Mouse (Mus musculus) lung, postnatal 0 days (tissue): ENCODE measurements at regions not wholly inside any gene's neighbourhood (a gene's known extent, or its start where the extent isn't known, plus 50 kb on each side); places are given as distances from the start of the nearest gene placed in this dataset.
A peak's percentile ranks its signal among the peaks of the same experiment; 100 is the strongest.

Experiments used
- ATAC-seq: fragments of 200-750 bp; cut with Nextera tagmentation; 2 replicates; pipeline ENCODE4 v1.8.0; 2017; ENCODE audit warnings: moderate library complexity
- DNase-seq: peaks from one replicate; pipeline ENCODE4 v3.0.0-alpha.2; 2016; ENCODE audit warnings: low spot score
- H3K27ac ChIP-seq: fragments of 300-500 bp; sonication (generic); 2 replicates; pipeline ENCODE4 v1.5.1; 2014; ENCODE audit warnings: antibody characterized with exemption, mild to moderate bottlenecking, low read length, mixed read lengths
- H3K27me3 ChIP-seq: fragments of 300-500 bp; sonication (generic); replicated peaks from 2 replicates; pipeline ENCODE4 v1.6.1; 2014; ENCODE audit warnings: low read length, mixed read lengths; ENCODE audit not compliant: insufficient read depth
- H3K36me3 ChIP-seq: fragments of 300-500 bp; sonication (generic); 2 replicates; pipeline ENCODE4 v1.6.1; 2014; ENCODE audit warnings: low read length, mixed read lengths; ENCODE audit not compliant: insufficient read depth
- H3K4me1 ChIP-seq: fragments of 300-500 bp; sonication (generic); 2 replicates; pipeline ENCODE4 v1.6.1; 2014; ENCODE audit warnings: antibody characterized with exemption, low read depth, low read length, mixed read lengths; ENCODE audit not compliant: insufficient read depth
- H3K4me2 ChIP-seq: fragments of 300-500 bp; sonication (generic); replicated peaks from 2 replicates; pipeline ENCODE4 v1.6.1; 2014; ENCODE audit warnings: low read depth, mild to moderate bottlenecking, low read length, moderate library complexity, mixed read lengths
- H3K4me3 ChIP-seq: fragments of 300-500 bp; sonication (generic); 2 replicates; pipeline ENCODE4 v1.5.1; 2014; ENCODE audit warnings: low read depth, low read length
- H3K9ac ChIP-seq: fragments of 300-500 bp; sonication (generic); replicated peaks from 2 replicates; pipeline ENCODE4 v1.6.1; 2014; ENCODE audit warnings: low read depth, mild to moderate bottlenecking
- H3K9me3 ChIP-seq: fragments of 300-500 bp; sonication (generic); 2 replicates; pipeline ENCODE4 v1.6.1; 2016; ENCODE audit warnings: low read length, mixed read lengths
- CTCF ChIP-seq: IDR thresholded peaks from 2 replicates; pipeline ENCODE4 v1.5.1; 2016; ENCODE audit warnings: antibody characterized with exemption, mild to moderate bottlenecking
- EP300 ChIP-seq: IDR thresholded peaks from 2 replicates; pipeline ENCODE4 v1.6.1; 2016; ENCODE audit warnings: antibody characterized with exemption, mild to moderate bottlenecking, control low read depth
- WGBS: fragments of 180-500 bp; shearing (Covaris S2); extraction: QIAGEN DNeasy Blood & Tissue Kit; methylation state at CpG from one replicate; pipeline ENCODE4 v1.1.7; 2014; 5-methylcytosine and 5-hydroxymethylcytosine counted together

GRCm38 (mm10) chr14:86197864-86198263 lies 943.2 kb downstream of the Diaph3 start:
- peak; percentile 44; the same call in 1 of the 2 replicates for ATAC-seq

GRCm38 (mm10) chr14:86184663-86185381 lies 956.2 kb downstream of the Diaph3 start:
- H3K9me3 ChIP-seq = no peaks in the 10 kb centered on the region
- H3K4me1 ChIP-seq = no peaks in the 10 kb centered on the region
- no peak overlapping the region for H3K4me3 ChIP-seq
- no peaks in the 10 kb centered on the region for H3K36me3 ChIP-seq
- no peaks in the 10 kb centered on the region for H3K27me3 ChIP-seq
- H3K9ac ChIP-seq = no peak overlapping the region
- no peak overlapping the region for H3K27ac ChIP-seq
- peak; percentile 70 for ATAC-seq
- TF ChIP-seq CTCF (no peak), EP300 (peak; percentile 94)
- WGBS = 65% methylated on average over 4 of the region's 4 CpGs
- DNase-seq = peak; percentile 52
- no peak overlapping the region for H3K4me2 ChIP-seq

More at GRCm38 (mm10) chr14:86197864-86198263, 943.2 kb downstream of the Diaph3 start:
- DNase-seq = peak; percentile 13
- Histone ChIP-seq H3K4me2 (no peak overlapping the region), H3K27me3 (no peaks in the 10 kb centered on the region), H3K9me3 (no peaks in the 10 kb centered on the region), H3K4me3 (no peak overlapping the region), H3K9ac (no peak overlapping the region), H3K36me3 (no peaks in the 10 kb centered on the region), H3K4me1 (no peaks in the 10 kb centered on the region), H3K27ac (no peak overlapping the region)
- TF ChIP-seq EP300 = no peak
- no peak for TF ChIP-seq CTCF
- WGBS = 63% methylated on average over 4 of the region's 4 CpGs

GRCm38 (mm10) chr14:86178517-86178916 lies 962.5 kb downstream of the Diaph3 start:
- Histone ChIP-seq H3K4me2 (no peak overlapping the region), H3K4me1 (no peaks in the 10 kb centered on the region), H3K9ac (no peak overlapping the region), H3K4me3 (no peak overlapping the region), H3K36me3 (no peaks in the 10 kb centered on the region), H3K9me3 (no peaks in the 10 kb centered on the region), H3K27me3 (no peaks in the 10 kb centered on the region), H3K27ac (no peak overlapping the region)
- 81% methylated on average over 4 of the region's 4 CpGs for WGBS
- ATAC-seq = no peak
- TF ChIP-seq EP300 (no peak), CTCF (no peak)
- DNase-seq = no peak

- H3K36me3 ChIP-seq = no peaks in the 10 kb centered on the region
- DNase-seq = peak; percentile 34
- TF ChIP-seq CTCF = no peak
- TF ChIP-seq EP300 = no peak
- H3K27ac ChIP-seq = no peak overlapping the region
- 27% methylated on average over 1 of the region's 1 CpGs for WGBS
- ATAC-seq = no peak; the same call in 1 of the 2 replicates
- no peak overlapping the region for H3K9ac ChIP-seq
- H3K4me3 ChIP-seq = no peak overlapping the region
- no peaks in the 10 kb centered on the region for H3K4me1 ChIP-seq
- H3K4me2 ChIP-seq = no peak overlapping the region
- no peaks in the 10 kb centered on the region for H3K27me3 ChIP-seq
- no peaks in the 10 kb centered on the region for H3K9me3 ChIP-seq
Measured at GRCm38 (mm10) chr14:86171118-86171517, 969.9 kb downstream of the Diaph3 start.

GRCm38 (mm10) chr14:86159151-86159550 lies 981.9 kb downstream of the Diaph3 start:
- Histone ChIP-seq H3K27ac (no peak overlapping the region), H3K36me3 (no peaks in the 10 kb centered on the region), H3K4me3 (no peak overlapping the region), H3K27me3 (no peaks in the 10 kb centered on the region), H3K4me2 (no peak overlapping the region), H3K9me3 (no peaks in the 10 kb centered on the region), H3K9ac (no peak overlapping the region), H3K4me1 (no peaks in the 10 kb centered on the region)
- 69% methylated on average over 10 of the region's 10 CpGs for WGBS
- no peak for TF ChIP-seq CTCF
- TF ChIP-seq EP300 = no peak
- DNase-seq = no peak
- no peak for ATAC-seq

- DNase-seq (no peak), ATAC-seq (no peak)
- H3K27ac ChIP-seq = no peak overlapping the region
- no peaks in the 10 kb centered on the region for H3K9me3 ChIP-seq
- no peaks in the 10 kb centered on the region for H3K4me1 ChIP-seq
- H3K9ac ChIP-seq = no peak overlapping the region
- TF ChIP-seq EP300 (no peak), CTCF (no peak)
- H3K4me2 ChIP-seq = no peak overlapping the region
- WGBS = 96% methylated on average over 3 of the region's 3 CpGs
- no peaks in the 10 kb centered on the region for H3K36me3 ChIP-seq
- no peaks in the 10 kb centered on the region for H3K27me3 ChIP-seq
- H3K4me3 ChIP-seq = no peak overlapping the region
Measured at GRCm38 (mm10) chr14:86154688-86155087, 986.3 kb downstream of the Diaph3 start.
